Mouse (Mus musculus): Measurements from ENCODE around the gene Nt5c2. TPM values are rescaled to one million over a fixed set of nuclear protein-coding genes. Genes with fewer than 3 reads are reported as not detected.

Nt5c2 gene
- total and polyA plus RNA-seq, 3 experiments, result 16.7 to 63.9 (median 58.2) TPM

GRCm38 (mm10) chr19:46903379-46903778 lies 111.6 kb downstream of the Nt5c2 start:
- Histone ChIP-seq H3K4me3 (no peak overlapping the region), H3K27me3 (ENCODE audit: control insufficient read depth, insufficient read depth, low read length) (no peaks in the 10 kb centered on the region), H3K36me3 (ENCODE audit: control insufficient read depth, insufficient read depth, low read length) (peaks cover 12% of the 10 kb centered on the region), H3K9ac (ENCODE audit: low read depth, low read length) (no peak overlapping the region), H3K27ac (no peak overlapping the region), H3K4me1 (ENCODE audit: control insufficient read depth, insufficient read depth, low read length) (peaks cover 10% of the 10 kb centered on the region), H3K79me2 (replicated peaks; ENCODE audit: control insufficient read depth, insufficient read depth, low read length) (peaks cover 1% of the 10 kb centered on the region; the same call in 1 of the 2 replicates)
- intact Hi-C loops (cut with DNase I), result no loop called here
- no peak for DNase-seq
- no peak for TF ChIP-seq EP300 (IDR thresholded peaks at IDR 0.05; ENCODE audit: insufficient read depth, low read depth, low read length)
- no peak for TF ChIP-seq CTCF (IDR thresholded peaks at IDR 0.05)
- no peak for TF ChIP-seq POLR2A (IDR thresholded peaks at IDR 0.05; ENCODE audit: insufficient read depth, low read depth, low read length)
- 93% methylated on average over 5 of the region's 5 CpGs for WGBS

GRCm38 (mm10) chr19:46901323-46901722 lies 113.6 kb downstream of the Nt5c2 start:
- H3K4me1 ChIP-seq (ENCODE audit: control insufficient read depth, insufficient read depth, low read length), result peaks cover 7% of the 10 kb centered on the region
- H3K36me3 ChIP-seq (ENCODE audit: control insufficient read depth, insufficient read depth, low read length), result peaks cover 7% of the 10 kb centered on the region; the same call in 1 of the 2 replicates
- no peak overlapping the region for H3K4me3 ChIP-seq
- no peaks in the 10 kb centered on the region; the same call in 1 of the 2 replicates for H3K79me2 ChIP-seq (replicated peaks; ENCODE audit: control insufficient read depth, insufficient read depth, low read length)
- 58% methylated on average over 5 of the region's 5 CpGs for WGBS
- intact Hi-C loops (cut with DNase I), result no loop called here
- TF ChIP-seq POLR2A (IDR thresholded peaks at IDR 0.05; ENCODE audit: insufficient read depth, low read depth, low read length), result no peak
- TF ChIP-seq CTCF (IDR thresholded peaks at IDR 0.05), result no peak
- no peak for TF ChIP-seq EP300 (IDR thresholded peaks at IDR 0.05; ENCODE audit: insufficient read depth, low read depth, low read length)
- H3K9ac ChIP-seq (ENCODE audit: low read depth, low read length), result no peak overlapping the region
- peak overlapping the region; percentile 18; the same call in 1 of the 2 replicates for H3K27ac ChIP-seq
- no peaks in the 10 kb centered on the region for H3K27me3 ChIP-seq (ENCODE audit: control insufficient read depth, insufficient read depth, low read length)
- peak; percentile 55 to 56 for DNase-seq

- H3K4me3 ChIP-seq, result no peak overlapping the region
- no peak overlapping the region for H3K9ac ChIP-seq (ENCODE audit: low read depth, low read length)
- 71% methylated on average over 6 of the region's 6 CpGs for WGBS
- peaks cover 4% of the 10 kb centered on the region; the same call in 1 of the 2 replicates for H3K36me3 ChIP-seq (ENCODE audit: control insufficient read depth, insufficient read depth, low read length)
- DNase-seq, result no peak
- H3K4me1 ChIP-seq (ENCODE audit: control insufficient read depth, insufficient read depth, low read length), result peaks cover 7% of the 10 kb centered on the region
- no peak for TF ChIP-seq CTCF (IDR thresholded peaks at IDR 0.05)
- no peak for TF ChIP-seq EP300 (IDR thresholded peaks at IDR 0.05; ENCODE audit: insufficient read depth, low read depth, low read length)
- TF ChIP-seq POLR2A (IDR thresholded peaks at IDR 0.05; ENCODE audit: insufficient read depth, low read depth, low read length), result no peak
- H3K27ac ChIP-seq, result 0 out of 2 replicates have a peak overlapping the region, but pooled peaks have one; percentile 18
- H3K27me3 ChIP-seq (ENCODE audit: control insufficient read depth, insufficient read depth, low read length), result no peaks in the 10 kb centered on the region
- no peaks in the 10 kb centered on the region; the same call in 1 of the 2 replicates for H3K79me2 ChIP-seq (replicated peaks; ENCODE audit: control insufficient read depth, insufficient read depth, low read length)
- intact Hi-C loops (cut with DNase I), result no loop called here
Measured at GRCm38 (mm10) chr19:46900786-46901185, 114.2 kb downstream of the Nt5c2 start.

- Histone ChIP-seq H3K9ac (ENCODE audit: low read depth, low read length) (no peak overlapping the region), H3K36me3 (ENCODE audit: control insufficient read depth, insufficient read depth, low read length) (peaks cover 4% of the 10 kb centered on the region; the same call in 1 of the 2 replicates), H3K4me3 (no peak overlapping the region), H3K27me3 (ENCODE audit: control insufficient read depth, insufficient read depth, low read length) (no peaks in the 10 kb centered on the region), H3K4me1 (ENCODE audit: control insufficient read depth, insufficient read depth, low read length) (peaks cover 7% of the 10 kb centered on the region), H3K27ac (peak overlapping the region; percentile 5; the same call in 1 of the 2 replicates), H3K79me2 (replicated peaks; ENCODE audit: control insufficient read depth, insufficient read depth, low read length) (no peaks in the 10 kb centered on the region; the same call in 1 of the 2 replicates)
- TF ChIP-seq EP300 (IDR thresholded peaks at IDR 0.05; ENCODE audit: insufficient read depth, low read depth, low read length), result no peak
- TF ChIP-seq CTCF (IDR thresholded peaks at IDR 0.05), result peak; percentile 10; the same call in 1 of the 2 replicates
- TF ChIP-seq POLR2A (IDR thresholded peaks at IDR 0.05; ENCODE audit: insufficient read depth, low read depth, low read length), result no peak
- 32% methylated on average over 5 of the region's 5 CpGs for WGBS
- no peak for DNase-seq
- intact Hi-C loops (cut with DNase I), result no loop called here
Measured at GRCm38 (mm10) chr19:46899871-46900270, 115.1 kb downstream of the Nt5c2 start.

- Histone ChIP-seq H3K36me3 (ENCODE audit: control insufficient read depth, insufficient read depth, low read length) (peaks cover 4% of the 10 kb centered on the region; the same call in 1 of the 2 replicates), H3K79me2 (replicated peaks; ENCODE audit: control insufficient read depth, insufficient read depth, low read length) (no peaks in the 10 kb centered on the region), H3K4me3 (no peak overlapping the region), H3K27ac (peak overlapping the region; percentile 2; the same call in 1 of the 2 replicates), H3K4me1 (ENCODE audit: control insufficient read depth, insufficient read depth, low read length) (peaks cover 7% of the 10 kb centered on the region), H3K27me3 (ENCODE audit: control insufficient read depth, insufficient read depth, low read length) (no peaks in the 10 kb centered on the region), H3K9ac (ENCODE audit: low read depth, low read length) (no peak overlapping the region)
- peak; percentile 57; the same call in 1 of the 2 replicates for TF ChIP-seq EP300 (IDR thresholded peaks at IDR 0.05; ENCODE audit: insufficient read depth, low read depth, low read length)
- no peak for TF ChIP-seq CTCF (IDR thresholded peaks at IDR 0.05)
- DNase-seq, result peak in 1 of 2 experiments; percentile 69
- 19% methylated on average over 5 of the region's 5 CpGs for WGBS
- intact Hi-C loops (cut with DNase I), result no loop called here
Measured at GRCm38 (mm10) chr19:46899306-46899705, 115.6 kb downstream of the Nt5c2 start.

DNA sequence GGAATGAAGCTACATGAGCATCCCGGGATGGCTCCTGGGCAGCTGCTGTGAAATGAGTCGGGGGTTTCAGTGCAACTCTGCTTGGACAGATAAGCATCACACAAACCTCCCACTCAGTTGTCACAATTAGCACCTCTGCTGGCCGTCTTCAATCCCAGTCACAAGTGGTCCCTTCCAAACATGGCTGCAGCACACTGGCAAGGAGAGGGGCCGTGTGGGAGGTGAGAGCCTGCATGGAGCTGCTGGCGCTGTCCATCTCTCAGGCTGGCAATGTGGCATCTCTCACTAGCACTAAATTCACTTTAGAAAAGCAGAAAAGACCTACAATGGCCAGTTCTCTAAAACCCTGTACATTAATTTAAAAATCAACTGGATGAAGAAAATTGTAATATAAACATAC lies 116.7 kb downstream of the Nt5c2 start:
- no peak for DNase-seq
- Histone ChIP-seq H3K4me1 (ENCODE audit: control insufficient read depth, insufficient read depth, low read length) (peaks cover 7% of the 10 kb centered on the region), H3K36me3 (ENCODE audit: control insufficient read depth, insufficient read depth, low read length) (peaks cover 4% of the 10 kb centered on the region; the same call in 1 of the 2 replicates), H3K27ac (no peak overlapping the region), H3K9ac (ENCODE audit: low read depth, low read length) (no peak overlapping the region), H3K27me3 (ENCODE audit: control insufficient read depth, insufficient read depth, low read length) (no peaks in the 10 kb centered on the region), H3K79me2 (replicated peaks; ENCODE audit: control insufficient read depth, insufficient read depth, low read length) (no peaks in the 10 kb centered on the region), H3K4me3 (no peak overlapping the region)
- TF ChIP-seq EP300 (IDR thresholded peaks at IDR 0.05; ENCODE audit: insufficient read depth, low read depth, low read length), result no peak
- no peak for TF ChIP-seq POLR2A (IDR thresholded peaks at IDR 0.05; ENCODE audit: insufficient read depth, low read depth, low read length)
- no peak for TF ChIP-seq CTCF (IDR thresholded peaks at IDR 0.05)
- intact Hi-C loops (cut with DNase I), result no loop called here
- WGBS, result 71% methylated on average over 5 of the region's 5 CpGs
